Mouse (Mus musculus) T-cell, adult 2 months (primary cell): Measurements from ENCODE around the gene AC141477.1.
A peak's percentile ranks its signal among the peaks of the same experiment; 100 is the strongest.

Experiments used
- DNase-seq: peaks from one replicate; pipeline ENCODE4 v3.0.0; 2022; ENCODE audit warnings: low spot score

AC141477.1 gene

GRCm38 (mm10) chr10:76440281-76440680 lies at the start of gene AC141477.1:
Gene AC141477.1, minus strand, starts transcription at chr10:76440444.
- DNase-seq = no peak

DNA sequence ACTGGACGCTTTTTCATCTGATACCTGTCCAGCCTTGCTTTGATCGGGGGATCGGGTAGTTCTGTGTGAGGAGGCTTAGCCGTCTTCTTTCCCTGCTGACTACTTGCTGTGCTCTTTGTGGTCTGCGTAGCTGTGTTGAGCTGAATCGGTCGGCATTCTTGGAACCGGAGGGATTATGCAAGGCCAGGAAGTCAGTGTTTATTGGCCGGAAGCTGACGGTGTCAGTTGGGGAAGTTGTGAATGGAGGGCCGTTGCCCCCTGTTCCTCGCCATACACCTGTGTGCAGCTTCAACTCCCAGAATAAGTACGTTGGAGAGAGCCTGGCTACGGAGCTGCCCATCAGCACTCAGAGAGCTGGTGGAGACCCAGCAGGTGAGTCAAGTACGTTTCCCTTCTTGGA lies 49.0 kb upstream of the AC141477.1 start:
- DNase-seq = no peak

GRCm38 (mm10) chr10:76488265-76488664 lies 48.0 kb upstream of the AC141477.1 start:
- no peak for DNase-seq

GRCm38 (mm10) chr10:76486302-76486701 lies 46.1 kb upstream of the AC141477.1 start:
- no peak for DNase-seq

- DNase-seq = no peak
Measured at GRCm38 (mm10) chr10:76481480-76481879, 41.2 kb upstream of the AC141477.1 start.

- DNase-seq = no peak
Measured at GRCm38 (mm10) chr10:76480851-76481250, 40.6 kb upstream of the AC141477.1 start.

- DNase-seq = no peak
Measured at GRCm38 (mm10) chr10:76473759-76474158, 33.5 kb upstream of the AC141477.1 start.

GRCm38 (mm10) chr10:76468203-76469162 lies 28.2 kb upstream of the AC141477.1 start, which contains the start of the genes Mcm3ap and Ybey:
Gene Mcm3ap, plus strand, starts transcription at chr10:76468927.
Gene Ybey, minus strand, starts transcription at chr10:76469114.
- DNase-seq = peak; percentile 86

- DNase-seq = no peak
Measured at GRCm38 (mm10) chr10:76462721-76463120, 22.5 kb upstream of the AC141477.1 start.

DNA sequence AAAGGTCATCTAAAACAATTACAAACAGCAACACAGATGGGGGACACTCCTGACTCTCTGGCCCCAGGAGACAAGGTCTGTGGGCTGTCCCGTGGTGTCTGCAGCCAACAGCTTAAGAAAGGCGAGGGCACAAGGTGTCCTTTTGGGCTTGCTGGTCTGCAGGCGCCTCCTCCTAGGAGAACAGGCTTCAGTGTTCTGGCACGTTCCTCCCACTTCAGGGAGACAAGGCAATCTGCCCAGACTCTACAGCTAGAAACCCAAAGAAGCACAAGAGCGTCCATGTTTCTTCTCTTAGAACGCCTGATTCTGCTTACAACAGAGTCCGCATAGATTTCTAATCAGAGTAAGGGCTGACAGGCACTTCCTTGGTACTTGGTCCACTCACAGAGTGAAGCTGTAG lies 22.1 kb upstream of the AC141477.1 start:
- DNase-seq = no peak

DNA sequence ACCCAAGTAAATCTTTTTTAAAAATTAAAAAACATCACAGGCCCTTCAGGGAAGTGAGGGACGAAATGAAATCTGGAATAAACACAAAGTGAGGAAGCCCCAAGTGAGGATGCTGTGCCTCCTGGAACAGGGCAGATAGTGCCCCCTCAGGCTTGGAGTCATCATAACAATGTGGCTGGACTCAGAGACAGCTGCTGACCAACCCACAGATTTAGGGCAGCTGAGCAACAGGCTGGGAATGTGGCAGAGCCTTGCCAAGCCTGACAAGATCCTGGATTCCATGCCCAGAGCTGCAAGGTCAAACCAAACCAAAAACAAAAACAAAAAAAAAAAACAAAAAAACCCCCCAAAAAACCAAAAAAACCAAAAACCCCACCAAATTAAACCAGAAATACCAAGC lies 21.0 kb upstream of the AC141477.1 start:
- no peak for DNase-seq

- DNase-seq = peak; percentile 49
Measured at GRCm38 (mm10) chr10:76455289-76455688, 15.0 kb upstream of the AC141477.1 start.

- DNase-seq = no peak
Measured at GRCm38 (mm10) chr10:76448851-76449250, 8.6 kb upstream of the AC141477.1 start, which contains the start of gene 2610028H24Rik. Gene 2610028H24Rik, plus strand, starts transcription at chr10:76449081.

GRCm38 (mm10) chr10:76447406-76448229 lies 7.4 kb upstream of the AC141477.1 start:
- DNase-seq = no peak

GRCm38 (mm10) chr10:76445996-76446681 lies 5.9 kb upstream of the AC141477.1 start:
- DNase-seq = no peak

- peak; percentile 97 for DNase-seq
Measured at GRCm38 (mm10) chr10:76442178-76443088, 2.2 kb upstream of the AC141477.1 start, which contains the start of gene Pcnt. Gene Pcnt, minus strand, starts transcription at chr10:76442786.

GRCm38 (mm10) chr10:76439107-76439890 lies 945 bp downstream of the AC141477.1 start:
- no peak for DNase-seq

- DNase-seq = no peak
Measured at GRCm38 (mm10) chr10:76433925-76434324, 6.3 kb downstream of the AC141477.1 start.

DNA sequence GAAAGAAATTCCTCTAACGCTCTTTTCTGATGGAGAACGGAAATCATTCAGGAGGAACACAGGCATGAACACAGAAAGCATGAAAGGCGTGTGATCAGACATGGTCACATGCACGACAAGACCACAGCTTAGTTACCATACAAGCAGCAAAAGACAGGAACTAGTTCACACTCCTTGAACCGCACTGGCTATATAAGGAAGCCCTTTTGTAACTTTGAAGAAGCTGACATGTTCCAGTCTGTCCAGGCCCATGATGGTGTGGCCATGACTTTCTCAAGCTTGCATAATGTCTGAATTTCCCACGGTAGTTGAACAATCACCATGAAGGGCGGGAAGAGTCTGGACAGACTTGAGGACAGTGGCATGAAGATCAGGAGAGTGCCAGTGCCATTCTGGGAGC lies 14.6 kb downstream of the AC141477.1 start:
- no peak for DNase-seq

GRCm38 (mm10) chr10:76416811-76417210 lies 23.4 kb downstream of the AC141477.1 start:
- no peak for DNase-seq
